Mouse (Mus musculus) hindlimb bud, embryonic 11.5 days (tissue): ENCODE measurements around the gene Gm572.

Source experiments
- DNase-seq: peaks from one replicate; pipeline ENCODE4 v3.0.0-alpha.2; 2012; ENCODE audit warnings: low read depth, low spot score; ENCODE audit errors: extremely low spot score

Gm572 gene

GRCm38 (mm10) chr4:148714064-148714463 lies 70.9 kb downstream of the Gm572 start:
- no peak for DNase-seq

- DNase-seq = no peak
Measured at GRCm38 (mm10) chr4:148714739-148715138, 71.6 kb downstream of the Gm572 start.

GRCm38 (mm10) chr4:148715396-148715795 lies 72.3 kb downstream of the Gm572 start:
- DNase-seq = no peak
